Mouse (Mus musculus) cerebellum, adult 8-10 months (tissue): ENCODE data around the gene Gm21800.
"Not testable (repeated sequence)": the region's sequence is repeated elsewhere in the genome, so short reads cannot be mapped to it uniquely, and the experiment has no call there.

ENCODE experiments used
- DNase-seq: peaks from one replicate; pipeline ENCODE4 v3.0.0; 2022

Gene Gm21800

DNA sequence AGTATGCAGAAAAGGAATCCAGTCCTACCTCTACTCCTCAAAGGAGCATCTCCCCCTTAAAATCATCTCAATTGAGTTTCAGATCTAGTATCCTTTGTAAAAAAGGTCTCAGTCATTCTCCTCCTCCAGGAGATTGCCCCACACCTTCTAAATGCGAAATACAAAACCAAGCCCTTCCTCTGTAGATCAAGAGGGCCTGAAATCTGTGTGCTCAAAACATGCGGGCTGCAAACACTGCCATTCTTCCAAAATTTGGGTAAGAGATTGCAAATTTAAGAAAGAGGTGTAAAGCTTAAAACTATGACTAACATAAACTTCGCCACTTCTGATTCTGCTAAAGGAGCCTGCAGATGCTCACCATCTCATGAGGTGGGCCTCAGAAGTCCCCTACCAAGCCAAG lies at the start of gene Gm21800:
Gene Gm21800, plus strand, starts transcription at position 301 of the 400 bp plus-strand sequence.
- DNase-seq: not testable (repeated sequence)
